Mouse (Mus musculus) right cerebral cortex, adult 18-20 months (tissue): ENCODE results near the gene Serp2.
"Not testable (repeated sequence)": the region's sequence is repeated elsewhere in the genome, so short reads cannot be mapped to it uniquely, and the experiment has no call there.

Experiments used
- DNase-seq: peaks from one replicate; pipeline ENCODE4 v3.0.0; 2022; ENCODE audit warnings: mixed read lengths

The Serp2 gene

GRCm38 (mm10) chr14:76569271-76569961 lies 12.7 kb upstream of the Serp2 start:
- DNase-seq: no peak

- DNase-seq: no peak
Observed at GRCm38 (mm10) chr14:76568548-76568947, 11.9 kb upstream of the Serp2 start.

- DNase-seq: no peak
Observed at GRCm38 (mm10) chr14:76567280-76567679, 10.6 kb upstream of the Serp2 start.

GRCm38 (mm10) chr14:76566711-76567110 lies 10.0 kb upstream of the Serp2 start:
- no peak for DNase-seq

- no peak for DNase-seq
Observed at GRCm38 (mm10) chr14:76566193-76566592, 9.5 kb upstream of the Serp2 start.

GRCm38 (mm10) chr14:76559208-76559607 lies 2.5 kb upstream of the Serp2 start:
- no peak for DNase-seq

- not testable (repeated sequence) for DNase-seq
Observed at GRCm38 (mm10) chr14:76558171-76558570, 1.5 kb upstream of the Serp2 start.

GRCm38 (mm10) chr14:76556031-76556851 lies 448 bp downstream of the Serp2 start:
- peak; percentile 74 for DNase-seq

- no peak for DNase-seq
Observed at GRCm38 (mm10) chr14:76555263-76556030, 1.2 kb downstream of the Serp2 start.

GRCm38 (mm10) chr14:76544136-76544535 lies 12.6 kb downstream of the Serp2 start:
- no peak for DNase-seq

- no peak for DNase-seq
Observed at GRCm38 (mm10) chr14:76541341-76541740, 15.3 kb downstream of the Serp2 start.

- peak; percentile 56 for DNase-seq
Observed at GRCm38 (mm10) chr14:76540005-76540670, 16.6 kb downstream of the Serp2 start.

- DNase-seq: no peak
Observed at GRCm38 (mm10) chr14:76536921-76537320, 19.8 kb downstream of the Serp2 start.

- no peak for DNase-seq
Observed at GRCm38 (mm10) chr14:76535096-76535495, 21.6 kb downstream of the Serp2 start.

- DNase-seq: no peak
Observed at GRCm38 (mm10) chr14:76533170-76533815, 23.4 kb downstream of the Serp2 start.

GRCm38 (mm10) chr14:76532257-76533169 lies 24.2 kb downstream of the Serp2 start:
- no peak for DNase-seq

- no peak for DNase-seq
Observed at GRCm38 (mm10) chr14:76531027-76531660, 25.5 kb downstream of the Serp2 start.

- no peak for DNase-seq
Observed at GRCm38 (mm10) chr14:76528641-76529040, 28.0 kb downstream of the Serp2 start.

- no peak for DNase-seq
Observed at GRCm38 (mm10) chr14:76527758-76528313, 28.9 kb downstream of the Serp2 start.

GRCm38 (mm10) chr14:76527030-76527719 lies 29.5 kb downstream of the Serp2 start:
- DNase-seq: no peak
